Mouse (Mus musculus) limb, embryonic 10.5 days (tissue): ENCODE results near the gene Fam168a. TPM values are rescaled to one million over a fixed set of nuclear protein-coding genes. Genes with fewer than 3 reads are reported as not detected.

ENCODE experiments used
- DNase-seq: peaks from one replicate; pipeline ENCODE4 v3.0.0-alpha.2; 2017; ENCODE audit warnings: low spot score
- H3K27ac ChIP-seq: fragments of 300-500 bp; sonication (generic); 2 replicates; pipeline ENCODE4 v1.5.1; 2016; ENCODE audit warnings: mild to moderate bottlenecking
- H3K27me3 ChIP-seq: fragments of 300-500 bp; sonication (generic); 2 replicates; pipeline ENCODE4 v1.6.1; 2016; ENCODE audit warnings: low read depth, mild to moderate bottlenecking; ENCODE audit not compliant: poor library complexity, severe bottlenecking
- H3K36me3 ChIP-seq: fragments of 300-500 bp; sonication (generic); 2 replicates; pipeline ENCODE4 v1.6.1; 2016; ENCODE audit warnings: mild to moderate bottlenecking, moderate library complexity
- H3K4me1 ChIP-seq: fragments of 300-500 bp; sonication (generic); 2 replicates; pipeline ENCODE4 v1.6.1; 2016
- H3K4me3 ChIP-seq: fragments of 300-500 bp; sonication (generic); 2 replicates; pipeline ENCODE4 v1.5.1; 2016; ENCODE audit warnings: mild to moderate bottlenecking, moderate library complexity
- H3K9me3 ChIP-seq: fragments of 300-500 bp; sonication (generic); replicated peaks from 2 replicates; pipeline ENCODE4 v1.6.1; 2016; ENCODE audit warnings: mild to moderate bottlenecking
- WGBS: fragments of 180-500 bp; shearing (Covaris S2); methylation state at CpG from one replicate; pipeline ENCODE4 v1.1.7; 2016; 5-methylcytosine and 5-hydroxymethylcytosine counted together
- polyA plus RNA-seq: library from polyadenylated mRNA; unstranded; fragments of >200 nt; fragmentation: Nextera tagmentation; extraction: Ambion mirVana; gene quantifications from 2 replicates; pipeline ENCODE4 v1.2.1, GENCODE M21; 2016

Fam168a gene
- polyA plus RNA-seq, 1 experiment from 2014 or later, result 39.6 TPM

DNA sequence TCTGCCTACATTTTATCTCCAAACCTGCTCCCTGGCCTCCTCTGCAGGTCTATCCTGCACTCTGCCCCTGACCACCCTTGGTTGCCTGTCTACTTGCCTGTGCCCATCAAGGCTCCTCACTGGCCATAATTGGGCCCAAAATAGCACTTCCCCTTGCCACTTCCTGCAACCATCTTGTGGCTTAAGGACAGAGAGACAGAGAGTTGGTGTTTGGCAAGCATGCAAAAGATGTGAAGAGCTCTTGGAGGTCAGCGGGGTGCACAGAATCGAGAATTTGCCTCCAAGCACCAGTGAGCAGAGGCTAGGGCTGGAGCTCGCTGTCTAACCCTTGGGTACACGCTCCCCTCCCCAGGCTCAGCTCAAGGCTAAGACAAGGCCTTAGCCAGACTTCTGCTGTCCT is 162.1 kb downstream of the Fam168a start:
- 75% methylated on average over 4 of the region's 4 CpGs for WGBS
- Histone ChIP-seq H3K27ac (no peak overlapping the region), H3K4me3 (no peak overlapping the region), H3K4me1 (peaks cover 8% of the 10 kb centered on the region; the same call in 1 of the 2 replicates), H3K9me3 (no peaks in the 10 kb centered on the region), H3K36me3 (peaks cover 29% of the 10 kb centered on the region), H3K27me3 (no peaks in the 10 kb centered on the region)
- no peak for DNase-seq

DNA sequence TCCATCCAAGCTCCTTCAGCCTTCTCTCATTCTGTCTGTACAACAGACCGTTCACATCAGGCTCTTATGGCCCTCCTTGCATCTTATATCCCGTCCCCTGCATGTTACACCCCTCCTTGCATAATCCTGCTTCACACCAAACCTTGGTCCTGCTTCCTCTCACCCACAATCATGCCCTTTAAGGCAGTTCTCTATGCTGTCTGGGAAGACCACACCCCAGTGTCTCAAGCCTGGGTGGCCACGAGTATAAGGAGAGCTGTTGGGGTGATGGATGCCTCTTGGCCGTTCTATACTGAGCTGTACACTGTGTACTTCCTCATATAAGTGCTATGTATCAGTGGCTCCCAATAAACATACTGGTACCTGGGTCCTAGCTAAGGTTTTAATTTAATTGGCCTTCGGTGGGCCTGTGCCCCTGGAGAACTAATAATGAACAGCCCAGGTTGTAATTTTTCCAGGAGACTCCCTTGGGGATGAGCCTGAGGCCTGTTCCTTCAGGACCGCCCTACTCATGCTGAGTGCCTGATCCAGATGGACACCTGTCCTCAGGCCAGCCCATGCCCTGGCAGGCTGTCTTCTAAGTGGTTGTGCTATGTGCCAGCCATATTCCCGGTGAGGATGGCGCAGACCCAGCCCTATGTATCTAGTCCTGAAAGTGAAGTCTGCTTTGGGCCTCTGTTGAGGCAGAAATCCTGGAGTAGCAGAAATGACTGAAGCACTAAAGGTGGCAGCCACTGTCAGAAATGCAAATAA is 163.6 kb downstream of the Fam168a start:
- H3K4me3 ChIP-seq, result no peak overlapping the region
- WGBS, result 92% methylated on average over 8 of the region's 8 CpGs
- H3K9me3 ChIP-seq, result no peaks in the 10 kb centered on the region
- no peaks in the 10 kb centered on the region for H3K27me3 ChIP-seq
- peaks cover 8% of the 10 kb centered on the region; the same call in 1 of the 2 replicates for H3K4me1 ChIP-seq
- no peak overlapping the region for H3K27ac ChIP-seq
- H3K36me3 ChIP-seq, result peaks cover 44% of the 10 kb centered on the region
- DNase-seq, result no peak

DNA sequence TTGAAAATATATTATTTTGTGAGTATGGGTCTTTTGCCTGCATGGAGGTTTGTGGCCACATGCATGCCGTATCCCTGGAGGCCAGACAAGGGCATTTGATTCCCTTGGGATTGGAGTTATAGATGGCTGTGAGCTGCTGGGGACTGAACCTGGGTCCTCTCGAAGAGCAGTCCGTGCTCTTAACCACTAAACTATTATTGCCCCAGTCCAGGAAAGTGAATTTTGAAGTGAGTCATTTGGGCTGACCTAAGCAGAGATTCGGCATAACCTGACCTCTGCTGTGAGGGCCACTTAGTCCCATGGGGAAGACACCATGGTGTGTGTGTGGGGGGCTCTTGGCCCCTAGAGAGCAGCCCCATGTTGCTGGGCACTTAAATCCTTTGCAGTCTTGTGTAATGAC is 164.9 kb downstream of the Fam168a start:
- H3K27me3 ChIP-seq, result no peaks in the 10 kb centered on the region
- H3K4me1 ChIP-seq, result peaks cover 11% of the 10 kb centered on the region
- 89% methylated on average over 4 of the region's 4 CpGs for WGBS
- peaks cover 57% of the 10 kb centered on the region for H3K36me3 ChIP-seq
- DNase-seq, result no peak
- H3K27ac ChIP-seq, result no peak overlapping the region
- no peaks in the 10 kb centered on the region for H3K9me3 ChIP-seq
- no peak overlapping the region for H3K4me3 ChIP-seq

DNA sequence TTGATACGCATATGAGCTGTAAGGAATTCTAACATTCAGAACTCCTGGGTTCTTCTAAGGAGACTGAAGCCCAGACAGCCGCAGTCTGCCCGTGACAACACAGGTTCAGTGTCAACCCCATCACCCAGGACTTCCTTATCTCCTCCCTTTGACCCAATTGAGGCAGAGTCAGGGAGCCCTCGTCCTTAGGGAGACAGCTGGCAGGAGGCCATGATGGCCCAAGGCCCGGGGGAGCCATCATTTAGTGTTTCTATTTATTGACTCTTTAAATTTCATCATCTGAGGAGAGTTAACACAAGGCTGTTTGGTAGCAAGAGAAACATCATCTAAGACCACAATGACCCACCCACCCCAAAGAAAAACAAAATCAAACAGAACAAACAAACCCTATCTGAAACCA is 165.5 kb downstream of the Fam168a start:
- no peak overlapping the region for H3K27ac ChIP-seq
- WGBS, result 89% methylated on average over 5 of the region's 5 CpGs
- no peaks in the 10 kb centered on the region for H3K9me3 ChIP-seq
- peaks cover 62% of the 10 kb centered on the region for H3K36me3 ChIP-seq
- H3K27me3 ChIP-seq, result no peaks in the 10 kb centered on the region
- no peak for DNase-seq
- H3K4me1 ChIP-seq, result peaks cover 11% of the 10 kb centered on the region
- no peak overlapping the region for H3K4me3 ChIP-seq

DNA sequence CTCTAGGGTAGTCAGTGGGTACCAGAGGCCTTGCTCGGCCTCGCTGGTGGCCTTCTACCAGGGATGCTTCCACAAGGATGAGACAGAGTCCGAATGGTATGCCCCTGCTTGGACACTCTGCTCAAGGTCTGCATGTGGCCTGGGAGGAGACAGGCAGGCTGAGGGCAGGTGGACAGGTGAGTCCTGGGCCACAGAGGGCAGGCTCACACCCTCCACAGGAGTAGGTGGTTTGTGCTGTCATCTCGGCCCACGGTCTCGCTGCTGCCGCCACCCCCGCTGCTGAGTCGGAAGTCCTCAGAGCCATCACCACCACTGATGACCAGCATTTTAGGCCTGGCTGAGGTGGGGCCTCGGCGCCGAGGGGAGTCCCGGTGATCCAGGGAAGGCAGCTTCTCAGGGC is 166.8 kb downstream of the Fam168a start:
- Histone ChIP-seq H3K4me3 (no peak overlapping the region), H3K4me1 (peaks cover 11% of the 10 kb centered on the region), H3K27me3 (no peaks in the 10 kb centered on the region), H3K36me3 (peaks cover 75% of the 10 kb centered on the region), H3K9me3 (no peaks in the 10 kb centered on the region), H3K27ac (no peak overlapping the region)
- DNase-seq, result no peak
- 91% methylated on average over 13 of the region's 13 CpGs for whole genome bisulfite sequencing

DNA sequence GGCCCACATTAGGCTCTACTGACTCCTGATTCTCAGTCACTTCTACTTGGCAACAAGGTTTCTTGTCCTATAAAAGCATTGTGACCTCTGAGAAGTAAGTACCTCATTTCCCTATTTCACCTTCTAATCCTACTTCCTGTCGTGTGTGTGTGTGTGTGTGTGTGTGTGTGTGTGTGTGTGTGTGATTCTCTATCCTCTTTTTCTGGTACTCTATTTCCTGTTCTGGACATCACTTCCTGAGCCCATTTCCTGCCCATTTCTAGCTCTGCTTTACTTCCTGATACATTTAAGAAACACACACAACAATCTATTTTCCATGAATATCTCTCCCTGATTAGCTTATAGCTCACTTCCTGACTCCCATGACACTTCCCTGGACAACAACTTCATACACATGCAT is 169.4 kb downstream of the Fam168a start:
- H3K4me3 ChIP-seq, result no peak overlapping the region
- no peak overlapping the region for H3K27ac ChIP-seq
- peaks cover 14% of the 10 kb centered on the region for H3K4me1 ChIP-seq
- H3K27me3 ChIP-seq, result no peaks in the 10 kb centered on the region
- 73% methylated on average over 1 of the region's 1 CpGs for WGBS
- H3K9me3 ChIP-seq, result no peaks in the 10 kb centered on the region
- H3K36me3 ChIP-seq, result peaks cover 100% of the 10 kb centered on the region
- DNase-seq, result no peak

DNA sequence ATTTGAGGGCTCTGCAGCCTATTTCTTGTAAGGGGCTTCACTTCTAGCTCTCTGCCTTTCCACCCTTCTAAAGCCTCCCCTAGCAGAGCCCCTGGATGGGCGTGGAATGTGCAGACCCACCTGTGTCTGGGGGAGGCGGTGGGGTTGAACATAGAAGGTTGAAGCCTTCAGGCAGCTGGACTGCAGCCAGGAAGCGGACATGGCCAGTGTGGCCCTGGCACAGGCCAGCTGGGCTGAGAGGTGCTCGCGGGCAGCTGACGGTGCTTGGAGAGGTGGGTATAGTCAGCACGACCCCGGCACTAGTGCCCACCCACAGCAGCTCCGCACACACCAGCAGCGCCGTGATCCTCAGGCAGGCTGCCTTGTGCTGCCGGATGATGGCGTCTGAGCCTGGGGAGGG is 169.9 kb downstream of the Fam168a start:
- Histone ChIP-seq H3K36me3 (peaks cover 100% of the 10 kb centered on the region), H3K4me3 (no peak overlapping the region), H3K4me1 (peaks cover 14% of the 10 kb centered on the region), H3K9me3 (no peaks in the 10 kb centered on the region), H3K27ac (peak overlapping the region; percentile 40; the same call in 1 of the 2 replicates), H3K27me3 (no peaks in the 10 kb centered on the region)
- no peak for DNase-seq
- WGBS, result 92% methylated on average over 13 of the region's 13 CpGs

DNA sequence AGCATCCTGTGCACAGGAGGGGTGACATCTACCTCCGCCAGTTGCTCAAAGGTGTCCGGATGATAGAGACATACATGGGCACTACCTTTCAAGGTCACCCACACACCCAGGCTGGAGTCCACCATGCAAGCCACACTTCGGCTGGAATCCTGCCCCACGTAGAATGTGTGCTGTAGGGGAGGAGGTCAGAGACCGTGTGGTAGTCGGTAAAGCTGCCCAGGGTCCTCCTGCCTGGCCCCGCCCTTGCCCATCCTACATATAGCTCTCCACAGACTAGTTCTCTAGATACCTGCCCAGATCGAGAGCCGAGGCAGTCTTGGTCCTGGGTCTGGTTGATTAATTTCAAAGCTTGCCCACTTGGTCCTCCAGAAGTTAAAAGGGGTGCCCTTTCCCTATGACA is 170.3 kb downstream of the Fam168a start:
- Histone ChIP-seq H3K4me1 (peaks cover 14% of the 10 kb centered on the region), H3K4me3 (no peak overlapping the region), H3K9me3 (no peaks in the 10 kb centered on the region), H3K27ac (peak overlapping the region; percentile 40; the same call in 1 of the 2 replicates), H3K27me3 (no peaks in the 10 kb centered on the region), H3K36me3 (peaks cover 100% of the 10 kb centered on the region)
- no peak for DNase-seq
- 90% methylated on average over 9 of the region's 9 CpGs for WGBS

DNA sequence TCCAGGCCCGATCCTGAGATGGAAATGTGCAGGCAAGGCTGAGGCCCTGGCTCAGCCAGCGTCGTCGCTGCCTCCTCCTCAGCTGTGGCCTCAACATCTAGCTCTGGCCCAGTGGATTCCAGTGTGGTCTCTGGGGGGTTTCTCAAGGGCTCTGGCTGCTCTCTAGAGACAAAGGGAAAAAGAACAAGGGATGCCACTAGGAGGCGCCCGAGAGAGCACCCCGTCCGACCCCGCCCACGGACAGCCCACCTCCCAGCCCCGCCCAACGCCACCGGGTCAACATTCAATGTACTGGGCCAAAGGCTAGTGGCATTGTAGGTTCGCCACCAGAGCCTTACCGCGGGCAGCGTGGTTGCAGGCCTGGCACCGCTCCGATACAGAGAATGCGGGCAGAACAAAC is 173.2 kb downstream of the Fam168a start:
- Histone ChIP-seq H3K4me1 (peaks cover 14% of the 10 kb centered on the region), H3K36me3 (peaks cover 100% of the 10 kb centered on the region), H3K27me3 (no peaks in the 10 kb centered on the region), H3K4me3 (no peak overlapping the region), H3K27ac (peak overlapping the region; percentile 87), H3K9me3 (no peaks in the 10 kb centered on the region)
- WGBS, result 20% methylated on average over 20 of the region's 20 CpGs
- DNase-seq, result peak; percentile 91

DNA sequence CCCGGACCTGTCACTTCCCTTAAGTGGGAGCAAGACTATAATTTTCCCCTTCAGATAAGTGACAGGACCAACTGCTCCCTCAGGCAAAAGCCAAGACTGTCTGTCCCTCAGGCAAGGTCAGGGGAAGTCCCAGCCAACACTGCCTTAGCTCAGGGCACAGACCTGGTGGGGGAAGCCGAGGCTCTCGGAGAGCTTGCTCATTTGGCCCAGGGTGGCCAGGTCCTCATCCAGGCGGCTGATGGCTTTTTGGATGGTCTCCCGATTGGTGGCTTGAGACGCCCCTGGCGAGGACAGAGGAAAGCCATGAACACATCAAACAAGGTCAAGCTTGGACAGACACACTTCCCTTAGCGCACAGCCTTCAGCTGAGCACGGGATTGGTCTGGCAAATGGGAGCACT is 175.1 kb downstream of the Fam168a start:
- no peak for DNase-seq
- no peak overlapping the region for H3K4me3 ChIP-seq
- WGBS, result 92% methylated on average over 9 of the region's 9 CpGs
- H3K36me3 ChIP-seq, result peaks cover 98% of the 10 kb centered on the region
- H3K27ac ChIP-seq, result no peak overlapping the region
- no peaks in the 10 kb centered on the region for H3K27me3 ChIP-seq
- H3K4me1 ChIP-seq, result peaks cover 8% of the 10 kb centered on the region
- H3K9me3 ChIP-seq, result no peaks in the 10 kb centered on the region

DNA sequence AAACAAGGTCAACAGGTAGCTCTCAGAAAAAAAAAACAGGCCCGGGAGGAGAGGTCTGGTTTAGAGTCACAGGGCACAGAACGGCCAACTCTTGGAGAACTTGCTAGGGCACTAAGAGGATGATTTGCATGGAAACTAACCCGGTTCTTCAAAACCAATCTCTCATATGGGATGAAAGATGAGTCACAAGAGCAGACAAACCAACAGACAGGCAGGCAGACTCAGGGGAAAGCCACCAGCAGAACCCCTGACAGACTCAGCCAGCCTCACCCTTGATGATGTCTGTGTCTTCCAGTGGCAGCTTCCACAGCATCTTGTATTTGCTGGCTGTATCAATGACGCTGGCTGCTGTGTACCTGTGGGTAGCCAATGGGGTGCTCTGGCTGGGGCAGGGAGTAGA is 175.5 kb downstream of the Fam168a start:
- Histone ChIP-seq H3K9me3 (no peaks in the 10 kb centered on the region), H3K4me3 (no peak overlapping the region), H3K27ac (no peak overlapping the region), H3K27me3 (no peaks in the 10 kb centered on the region), H3K36me3 (peaks cover 96% of the 10 kb centered on the region), H3K4me1 (peaks cover 7% of the 10 kb centered on the region)
- WGBS, result 92% methylated on average over 4 of the region's 4 CpGs
- no peak for DNase-seq

DNA sequence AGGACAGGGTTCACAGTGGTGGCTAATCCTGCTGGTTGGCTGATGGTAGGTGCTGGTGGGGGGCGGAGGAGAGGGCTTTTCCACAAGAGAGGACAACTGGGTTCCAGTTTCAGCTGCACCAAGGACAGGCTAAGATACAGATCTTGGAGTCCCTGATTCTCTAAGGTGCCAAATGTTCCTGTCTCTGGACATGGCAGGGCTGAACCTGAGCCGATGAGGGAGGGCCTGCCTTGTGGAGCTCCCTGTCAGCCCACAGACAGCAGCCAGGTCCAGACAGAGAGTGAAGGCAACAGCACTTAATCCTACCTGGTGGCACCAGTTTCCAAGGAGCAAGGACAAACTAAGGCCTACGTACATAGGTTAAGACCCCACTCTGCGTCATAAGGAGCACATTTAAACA is 178.0 kb downstream of the Fam168a start:
- WGBS, result 91% methylated on average over 4 of the region's 4 CpGs
- Histone ChIP-seq H3K27me3 (no peaks in the 10 kb centered on the region), H3K9me3 (no peaks in the 10 kb centered on the region), H3K27ac (no peak overlapping the region), H3K36me3 (peaks cover 93% of the 10 kb centered on the region), H3K4me3 (no peak overlapping the region), H3K4me1 (peaks cover 5% of the 10 kb centered on the region)
- no peak for DNase-seq

DNA sequence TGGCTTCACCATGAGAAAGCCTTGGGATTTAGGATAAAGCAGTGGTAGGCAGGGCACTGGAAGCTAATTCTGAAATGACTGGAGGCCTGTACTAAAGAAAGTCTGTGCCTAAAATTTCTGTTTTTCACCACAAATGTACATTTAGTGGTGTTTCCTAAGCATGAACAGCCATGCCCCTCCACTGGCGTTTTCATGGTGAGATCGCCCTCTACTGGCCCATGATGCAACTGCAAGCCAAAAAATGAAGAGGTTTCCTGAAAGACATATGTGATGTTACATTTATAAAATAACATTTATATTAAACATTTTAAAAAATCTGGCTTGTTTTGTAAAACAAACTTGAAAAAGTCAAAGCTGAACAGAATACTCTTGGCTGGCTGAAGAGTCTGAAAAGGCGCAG is 180.1 kb downstream of the Fam168a start:
- Histone ChIP-seq H3K36me3 (peaks cover 85% of the 10 kb centered on the region), H3K4me1 (no peaks in the 10 kb centered on the region), H3K9me3 (no peaks in the 10 kb centered on the region), H3K27me3 (no peaks in the 10 kb centered on the region), H3K4me3 (no peak overlapping the region), H3K27ac (no peak overlapping the region)
- DNase-seq, result peak; percentile 66
- 37% methylated on average over 3 of the region's 3 CpGs for WGBS
